Mouse (Mus musculus) activated CD4-positive, CD25-positive, alpha-beta regulatory T cell, adult 4 months (primary cell): ENCODE measurements around the gene Neurod2. TPM values are rescaled to one million over a fixed set of nuclear protein-coding genes. Genes with fewer than 3 reads are reported as not detected.
A peak's percentile ranks its signal among the peaks of the same experiment; 100 is the strongest.

ENCODE experiments used
- ATAC-seq: one replicate; pipeline ENCODE4 v1.8.0; 2017
- polyA plus RNA-seq, 2 experiments: library from polyadenylated mRNA; unstranded; fragments of 100-300 nt; shearing (Covaris generic); gene quantifications; one replicate each; pipeline ENCODE4 v1.2.1; 2017

The Neurod2 gene
- polyA plus RNA-seq: not detected

- no peak for ATAC-seq
Observed at GRCm38 (mm10) chr11:98329081-98329959, at the start of gene Neurod2. Gene Neurod2 (minus strand): TSS chr11:98329648.

GRCm38 (mm10) chr11:98377787-98378186 lies 48.3 kb upstream of the Neurod2 start:
- ATAC-seq: no peak

GRCm38 (mm10) chr11:98376756-98377155 lies 47.3 kb upstream of the Neurod2 start:
- ATAC-seq: no peak

GRCm38 (mm10) chr11:98374266-98374665 lies 44.8 kb upstream of the Neurod2 start:
- no peak for ATAC-seq

- ATAC-seq: no peak
Observed at GRCm38 (mm10) chr11:98373244-98373643, 43.8 kb upstream of the Neurod2 start.

GRCm38 (mm10) chr11:98372406-98372805 lies 43.0 kb upstream of the Neurod2 start:
- no peak for ATAC-seq

- no peak for ATAC-seq
Observed at GRCm38 (mm10) chr11:98371556-98372240, 42.2 kb upstream of the Neurod2 start.

GRCm38 (mm10) chr11:98370588-98370987 lies 41.1 kb upstream of the Neurod2 start:
- no peak for ATAC-seq

- ATAC-seq: no peak
Observed at GRCm38 (mm10) chr11:98369337-98369736, 39.9 kb upstream of the Neurod2 start.

GRCm38 (mm10) chr11:98367863-98368186 lies 38.4 kb upstream of the Neurod2 start:
- no peak for ATAC-seq

GRCm38 (mm10) chr11:98367171-98367862 lies 37.9 kb upstream of the Neurod2 start:
- ATAC-seq: no peak

- ATAC-seq: no peak
Observed at GRCm38 (mm10) chr11:98366290-98366689, 36.8 kb upstream of the Neurod2 start.

GRCm38 (mm10) chr11:98364410-98364809 lies 35.0 kb upstream of the Neurod2 start:
- ATAC-seq: no peak

GRCm38 (mm10) chr11:98363817-98364216 lies 34.4 kb upstream of the Neurod2 start:
- no peak for ATAC-seq

GRCm38 (mm10) chr11:98360866-98361521 lies 31.5 kb upstream of the Neurod2 start:
- ATAC-seq: no peak

- ATAC-seq: peak; percentile 78
Observed at GRCm38 (mm10) chr11:98358161-98359083, 29.0 kb upstream of the Neurod2 start, which contains the start of gene Stard3. Gene Stard3 (plus strand): TSS chr11:98358368.

- ATAC-seq: peak; percentile 24
Observed at GRCm38 (mm10) chr11:98357396-98358160, 28.1 kb upstream of the Neurod2 start.

GRCm38 (mm10) chr11:98356625-98357394 lies 27.4 kb upstream of the Neurod2 start:
- ATAC-seq: no peak

GRCm38 (mm10) chr11:98355732-98356299 lies 26.4 kb upstream of the Neurod2 start:
- ATAC-seq: peak; percentile 68

- no peak for ATAC-seq
Observed at GRCm38 (mm10) chr11:98354445-98354844, 25.0 kb upstream of the Neurod2 start.
